Mouse (Mus musculus) gastrocnemius, postnatal 25 days (tissue): ENCODE data around the gene Rbm44. TPM values are rescaled to one million over a fixed set of nuclear protein-coding genes. Genes with fewer than 3 reads are reported as not detected.

ENCODE experiments used
- DNase-seq: peaks from one replicate; pipeline ENCODE4 v3.0.0; 2022
- total RNA-seq, 2 experiments: library from RNA; stranded (reverse); gene quantifications; 1 replicate in 1 of 2; 2 replicates in 1 of 2; pipeline ENCODE4 v1.2.3; 2021

Rbm44 gene
- total RNA-seq, 2 experiments from 2014 or later: not detected

DNA sequence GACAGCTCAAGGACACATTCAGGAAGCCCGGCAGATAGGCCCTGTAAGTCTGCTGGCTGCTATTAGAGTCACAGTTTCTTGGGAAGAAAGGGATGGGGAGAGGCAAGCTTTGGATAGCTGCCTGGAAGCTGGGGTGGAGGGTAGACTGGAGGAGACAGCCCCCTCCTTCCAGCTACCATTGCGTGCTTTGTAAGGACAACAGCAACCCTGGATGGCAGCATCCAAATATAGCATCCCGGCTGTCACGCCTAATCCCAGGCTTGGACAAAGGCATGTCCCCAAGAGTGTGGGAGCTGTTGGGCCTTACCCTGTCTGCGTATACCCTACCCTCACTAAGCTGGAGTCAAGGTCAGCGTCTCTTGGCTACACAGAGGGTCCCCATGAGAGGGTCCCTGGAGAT is 64.5 kb downstream of the Rbm44 start:
- DNase-seq: peak; percentile 43

- DNase-seq: peak; percentile 85
These were observed 64.9 kb downstream of the Rbm44 start for GRCm38 (mm10) chr1:91209785-91210184.

DNA sequence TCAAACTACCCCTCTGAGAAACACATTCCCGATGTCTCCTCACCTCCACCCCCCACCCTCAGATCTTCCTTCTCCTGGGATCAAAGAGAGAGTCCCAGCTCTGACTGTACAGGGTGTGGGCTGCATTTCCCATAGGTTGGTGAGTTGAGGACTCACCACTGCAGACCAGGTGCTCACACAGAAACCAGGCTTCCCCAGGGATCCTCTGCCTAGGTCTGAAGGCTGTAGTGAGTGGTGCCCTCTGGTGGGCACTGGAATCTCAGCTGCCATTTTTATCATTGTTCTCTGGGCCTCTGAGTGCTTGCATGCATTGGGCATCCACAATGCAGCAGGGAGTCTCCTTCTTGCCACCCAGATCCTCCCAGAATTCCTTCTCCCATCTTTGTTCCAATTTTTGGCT is 66.2 kb downstream of the Rbm44 start:
- DNase-seq: no peak

- DNase-seq: no peak
These were observed 66.7 kb downstream of the Rbm44 start for GRCm38 (mm10) chr1:91211591-91212008.

- no peak for DNase-seq
These were observed 70.4 kb downstream of the Rbm44 start for GRCm38 (mm10) chr1:91215264-91215663.

DNA sequence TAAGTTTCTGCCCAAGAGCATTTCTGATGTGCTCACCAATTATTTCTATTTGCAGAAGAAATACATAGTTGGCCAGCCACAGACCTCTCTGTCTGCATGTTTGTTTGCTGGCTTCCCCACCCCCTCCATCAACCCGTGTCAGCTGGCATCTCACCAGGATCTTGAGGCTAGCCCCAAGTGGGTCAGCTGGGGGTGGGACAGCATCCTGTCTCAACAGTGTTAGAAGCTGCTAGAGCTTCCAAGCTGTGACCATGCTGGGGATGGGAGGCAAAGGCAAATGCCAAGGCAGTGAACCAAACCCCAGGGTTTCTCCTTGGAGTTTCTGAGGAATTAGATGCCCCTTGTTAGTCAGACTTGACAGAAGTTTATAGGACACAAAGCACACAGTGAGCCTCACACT is 71.1 kb downstream of the Rbm44 start:
- no peak for DNase-seq

GRCm38 (mm10) chr1:91216504-91217267 is 71.8 kb downstream of the Rbm44 start:
- no peak for DNase-seq

DNA sequence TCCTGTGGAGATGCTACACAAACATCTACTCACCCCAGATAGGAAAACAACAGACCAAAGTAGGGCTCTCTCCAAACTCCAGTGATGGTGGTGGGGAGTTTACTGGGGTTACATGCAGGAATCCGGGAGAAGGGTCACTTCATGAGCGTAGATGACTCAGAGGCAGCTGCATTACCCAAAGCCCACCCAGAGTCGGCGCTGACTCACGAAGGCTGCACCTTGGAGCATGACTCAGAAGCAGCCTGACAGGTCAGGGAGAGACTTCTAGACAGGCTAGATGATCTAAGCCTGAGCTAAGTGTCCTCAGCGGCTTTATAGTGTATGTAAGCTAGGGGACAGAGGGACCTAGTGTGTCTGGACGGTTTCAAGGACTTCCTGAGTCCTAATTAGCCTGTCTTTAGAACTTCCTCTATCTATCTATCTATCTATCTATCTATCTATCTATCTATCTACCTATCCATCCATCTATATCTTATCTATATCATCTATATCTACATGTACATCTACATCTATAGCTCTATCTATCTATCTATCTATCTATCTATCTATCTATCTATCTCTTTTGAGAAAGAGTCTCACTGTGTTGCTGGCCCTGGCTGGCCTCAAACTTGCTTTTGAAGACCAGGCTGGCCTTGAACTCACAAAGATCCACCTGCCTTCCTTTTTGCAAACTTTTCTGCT is 74.9 kb downstream of the Rbm44 start:
- no peak for DNase-seq

DNA sequence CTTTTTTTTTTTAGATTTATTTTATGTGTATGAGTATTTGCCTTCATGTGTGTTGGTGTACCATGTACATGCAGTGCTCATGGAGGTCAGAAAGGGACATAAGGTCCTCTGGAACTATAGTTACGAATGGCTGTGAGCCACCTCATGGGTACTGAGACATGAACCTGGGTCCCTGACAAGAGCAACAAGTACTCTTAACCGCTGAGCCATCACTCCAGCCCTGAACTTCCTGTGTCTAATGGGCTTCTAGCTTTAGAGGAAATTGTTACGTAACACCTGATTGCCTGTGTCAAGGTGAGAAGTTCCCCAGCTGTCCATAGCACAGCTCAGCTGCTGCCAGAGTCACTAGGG is 75.4 kb downstream of the Rbm44 start:
- no peak for DNase-seq

Other genes starting within 250 kb of the Rbm44 start
- gene Mlph, start 230.0 kb upstream of the Rbm44 start, total RNA-seq: under 1 TPM; 0.26 to 0.51 TPM
- gene Prlh, start 192.0 kb upstream of the Rbm44 start, total RNA-seq: not detected
- gene Rab17, start 175.4 kb upstream of the Rbm44 start, total RNA-seq: not detected
- 100 to 1,000 TPM; 143 to 163 TPM for gene Lrrfip1, start 146.4 kb upstream of the Rbm44 start, total RNA-seq
- gene Ramp1, start 34.7 kb downstream of the Rbm44 start, total RNA-seq: 10 to 100 TPM; 23.9 to 32.4 TPM
- 10 to 100 TPM; 58.9 to 66.0 TPM for gene Ube2f, start 105.2 kb downstream of the Rbm44 start, total RNA-seq
- gene Scly, start 153.2 kb downstream of the Rbm44 start, total RNA-seq: 10 to 100 TPM in 1 of 2 experiments, 1 to 10 TPM in 1; 9.8 to 13.9 TPM
- gene Espnl, start 177.0 kb downstream of the Rbm44 start, total RNA-seq: under 1 TPM; 0.08 to 0.18 TPM
- 100 to 1,000 TPM in 1 of 2 experiments, 10 to 100 TPM in 1; 87.8 to 132 TPM for gene Klhl30, start 205.9 kb downstream of the Rbm44 start, total RNA-seq
- gene Erfe, start 221.3 kb downstream of the Rbm44 start, total RNA-seq: 1 to 10 TPM; 2.3 to 3.6 TPM